In genomic region chr8:78584011-78584776, GRCm38 (mm10) we compare ENCODE assay signal across 26 mouse cellular contexts.
DNase-seq lines count a peak whose midpoint lies in the region; ATAC-seq and TF ChIP-seq lines count a peak whose summit lies in the region.
"Had no signal": no experiment of that assay in that cellular context is flagged by ENCODE, and none has a peak within 500 bp of the region (broad histone marks: within the 10 kb centered on the region; RNA-seq: fewer than 3 reads in every experiment).

No protein-coding gene starts in this region.

- H3K4me3 ChIP-seq in gastrocnemius, adult 2 months: no peak overlapping the region
- H3K4me3 ChIP-seq in heart, embryonic 15.5 days: no peak overlapping the region
- H3K4me3 ChIP-seq in heart, embryonic 12.5 days: no peak overlapping the region
- H3K4me3 ChIP-seq: embryonic facial prominence, embryonic 12.5 days; liver, embryonic 12.5 days; midbrain, embryonic 10.5 days; neural tube, embryonic 13.5 days had no signal

- H3K27ac ChIP-seq in gastrocnemius, adult 2 months: peak overlapping the region; percentile 49
- H3K27ac ChIP-seq in heart, embryonic 15.5 days: peak overlapping the region; percentile 31; the same call in 1 of the 2 replicates
- no peak overlapping the region for H3K27ac ChIP-seq in heart, embryonic 12.5 days (ENCODE audit: poor library complexity, severe bottlenecking)
- H3K27ac ChIP-seq: embryonic facial prominence, embryonic 12.5 days; hindbrain, embryonic 14.5 days; liver, embryonic 12.5 days; midbrain, embryonic 10.5 days had no signal

- no peaks in the 10 kb centered on the region for H3K36me3 ChIP-seq in heart, embryonic 15.5 days
- H3K36me3 ChIP-seq in heart, embryonic 12.5 days: no peaks in the 10 kb centered on the region
- H3K36me3 ChIP-seq: embryonic facial prominence, embryonic 12.5 days; liver, embryonic 12.5 days; midbrain, embryonic 10.5 days; neural tube, embryonic 13.5 days had no signal

- no peaks in the 10 kb centered on the region for H3K9me3 ChIP-seq in heart, embryonic 15.5 days (replicated peaks)
- H3K9me3 ChIP-seq in heart, embryonic 12.5 days (replicated peaks): no peaks in the 10 kb centered on the region
- H3K9me3 ChIP-seq: embryonic facial prominence, embryonic 12.5 days; liver, embryonic 12.5 days; midbrain, embryonic 10.5 days; neural tube, embryonic 13.5 days had no signal

- H3K4me2 ChIP-seq in heart, embryonic 15.5 days: no peak overlapping the region
- H3K4me2 ChIP-seq in heart, embryonic 12.5 days: no peak overlapping the region
- H3K4me2 ChIP-seq: embryonic facial prominence, embryonic 12.5 days; hindbrain, embryonic 14.5 days; liver, embryonic 12.5 days; neural tube, embryonic 13.5 days had no signal

- intact Hi-C loops in gastrocnemius, adult 2 months (cut with DNase I): no loop called here

- TF ChIP-seq CTCF in gastrocnemius, adult 2 months (IDR thresholded peaks at IDR 0.05): no peak

- no peak for ATAC-seq in heart, embryonic 15.5 days (replicated peaks; ENCODE audit: insufficient number of reproducible peaks, insufficient read depth, low FRiP score, low read depth)
- no peak for ATAC-seq in heart, embryonic 12.5 days (ENCODE audit: insufficient number of reproducible peaks, low FRiP score)
- ATAC-seq in frontal cortex, adult (ENCODE audit: low TSS enrichment): no peak
- ATAC-seq: intestine, postnatal 0 days; liver, embryonic 12.5 days; liver, postnatal 0 days; midbrain, embryonic 16.5 days had no signal

- H3K27me3 ChIP-seq in heart, embryonic 15.5 days: no peaks in the 10 kb centered on the region
- H3K27me3 ChIP-seq in heart, embryonic 12.5 days (replicated peaks): no peaks in the 10 kb centered on the region
- H3K27me3 ChIP-seq: embryonic facial prominence, embryonic 12.5 days; liver, embryonic 12.5 days; neural tube, embryonic 13.5 days had no signal

- H3K4me1 ChIP-seq in heart, embryonic 15.5 days (replicated peaks): peaks cover 14% of the 10 kb centered on the region
- H3K4me1 ChIP-seq in heart, embryonic 12.5 days (replicated peaks): peaks cover 17% of the 10 kb centered on the region
- H3K4me1 ChIP-seq: liver, embryonic 12.5 days had no signal

- no peak overlapping the region for H3K9ac ChIP-seq in heart, embryonic 15.5 days
- no peak overlapping the region for H3K9ac ChIP-seq in heart, embryonic 12.5 days
- H3K9ac ChIP-seq: embryonic facial prominence, embryonic 12.5 days; hindbrain, embryonic 14.5 days; liver, embryonic 12.5 days; liver, postnatal 0 days; neural tube, embryonic 13.5 days had no signal

- 75% methylated on average over 5 of the region's 5 CpGs for WGBS in heart, embryonic 15.5 days
- 71% methylated on average over 5 of the region's 5 CpGs for WGBS in heart, embryonic 12.5 days

- DNase-seq in gastrocnemius, adult 2 months: no peak
- DNase-seq in gastrocnemius, postnatal 4 days (ENCODE audit: low spot score in 2 of 2): no peak
- DNase-seq in 3T3-L1 (ENCODE audit: low read depth, low spot score) (peak; percentile 6), ZHBTc4 (ENCODE audit: low read depth, low spot score) (peak; percentile 79)
- no peak for DNase-seq in retina, embryonic 14.5 days (ENCODE audit: low spot score)
- DNase-seq: adrenal gland, adult 8-10 months; cerebellum, adult 9-10 months; cerebellum, postnatal 36 days; embryo, embryonic 11 days; gastrocnemius, postnatal 10 days; kidney, adult 9 months; kidney, postnatal 10 days; layer of hippocampus, postnatal 36 days; left cerebral cortex, postnatal 4 days; liver, postnatal 0 days; right cerebral cortex, postnatal 14 days had no signal

Comparison
In these comparisons a context has a peak if more than half of its experiments do, and no peak if none do; other contexts are left out.
1. DNase-seq: peak in 3T3-L1 (single experiment) and ZHBTc4 (single experiment); none in gastrocnemius, adult 2 months (single experiment), gastrocnemius, postnatal 4 days (0 of 2) and retina, embryonic 14.5 days (single experiment).